Mouse (Mus musculus): ENCODE results near the gene Tmed8. TPM values are rescaled to one million over a fixed set of nuclear protein-coding genes. Genes with fewer than 3 reads are reported as not detected.

The Tmed8 gene
- polyA plus RNA-seq, 1 experiment, result 22.1 TPM

DNA sequence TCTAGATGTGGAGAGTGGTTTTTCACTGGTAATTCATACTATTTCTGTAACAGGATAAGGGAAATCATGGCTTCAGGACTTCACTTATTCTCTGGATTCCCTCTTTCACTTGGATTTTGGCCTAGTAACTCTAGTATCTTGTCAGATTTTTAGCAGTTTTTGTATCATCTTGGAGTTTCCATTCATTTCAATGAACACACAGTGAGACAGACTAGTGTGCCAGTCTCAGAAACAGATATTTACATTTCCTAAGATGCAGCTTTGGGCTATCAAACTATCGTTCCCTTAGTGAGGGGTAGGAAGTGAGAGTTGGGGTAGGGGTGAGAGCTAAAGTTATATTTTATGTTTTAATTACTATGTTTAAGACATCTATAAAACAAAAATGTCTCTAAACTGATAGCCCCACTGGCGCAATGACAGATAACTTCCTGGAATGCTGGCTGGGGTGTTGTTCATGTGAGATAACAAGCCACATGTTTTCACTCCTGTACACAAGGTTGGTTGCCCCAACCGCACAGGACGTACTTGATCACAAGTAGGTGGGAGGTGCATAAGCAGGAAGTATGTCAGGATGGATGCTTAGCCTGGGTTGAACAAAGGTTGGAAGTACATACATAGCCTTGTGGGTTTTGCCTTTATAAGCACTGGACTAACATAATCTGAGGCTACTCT, 78.2 kb downstream of the Tmed8 start:
- H3K27ac ChIP-seq (ENCODE audit: insufficient read depth, low read length), result no peak overlapping the region
- WGBS, result 96% methylated on average over 4 of the region's 4 CpGs
- DNase-seq, result no peak
- H3K4me1 ChIP-seq (ENCODE audit: control insufficient read depth, insufficient read depth, low read length), result no peaks in the 10 kb centered on the region
- TF ChIP-seq POLR2A (IDR thresholded peaks at IDR 0.05; ENCODE audit: borderline replicate concordance, insufficient read depth, low read length), result no peak
- no peaks in the 10 kb centered on the region for H3K27me3 ChIP-seq (ENCODE audit: control insufficient read depth, insufficient read depth, low read length)
- H3K4me3 ChIP-seq (replicated peaks; ENCODE audit: insufficient read depth, low read depth, low read length), result no peak overlapping the region

Other genes starting within 250 kb of the Tmed8 start
- gene Zdhhc22, start 210.0 kb downstream of the Tmed8 start, polyA plus RNA-seq (2012; rRNA removed), result 28.1 and 29.3 TPM in 2 replicates
- 55.9 and 71.0 TPM in 2 replicates for gene Tmem63c, start 179.1 kb downstream of the Tmed8 start, polyA plus RNA-seq (2012; rRNA removed)
- 3.8 and 5.0 TPM in 2 replicates for gene Ngb, start 97.9 kb downstream of the Tmed8 start, polyA plus RNA-seq (2012; rRNA removed)
- gene Gstz1, start 53.3 kb downstream of the Tmed8 start, polyA plus RNA-seq (2012; rRNA removed), result 64.1 and 69.4 TPM in 2 replicates
- gene Pomt2, start 52.5 kb downstream of the Tmed8 start, polyA plus RNA-seq (2012; rRNA removed), result 21.9 and 22.4 TPM in 2 replicates
- 1.9 and 2.0 TPM in 2 replicates for gene Samd15, start 731 bp downstream of the Tmed8 start, polyA plus RNA-seq (2012; rRNA removed)
- 1.5 and 2.0 TPM in 2 replicates for gene Noxred1, start 38.3 kb upstream of the Tmed8 start, polyA plus RNA-seq (2012; rRNA removed)
- gene Vipas39, start 65.8 kb upstream of the Tmed8 start, polyA plus RNA-seq (2012; rRNA removed), result 58.2 and 60.3 TPM in 2 replicates
- gene Ahsa1, start 66.0 kb upstream of the Tmed8 start, polyA plus RNA-seq (2012; rRNA removed), result 238 and 246 TPM in 2 replicates
- gene Ism2, start 99.3 kb upstream of the Tmed8 start, polyA plus RNA-seq (2012; rRNA removed), result 0.21 and 0.26 TPM in 2 replicates
- 23.3 and 25.2 TPM in 2 replicates for gene Sptlc2, start 187.9 kb upstream of the Tmed8 start, polyA plus RNA-seq (2012; rRNA removed)
- 82.7 and 86.7 TPM in 2 replicates for gene Slirp, start 243.4 kb upstream of the Tmed8 start, polyA plus RNA-seq (2012; rRNA removed)
- gene Alkbh1, start 243.6 kb upstream of the Tmed8 start, polyA plus RNA-seq (2012; rRNA removed), result 18.3 and 22.0 TPM in 2 replicates

Measured in cerebellum, adult 2 months (tissue).